Mouse (Mus musculus): Measurements from ENCODE around the gene Arhgap29. TPM values are rescaled to one million over a fixed set of nuclear protein-coding genes. Genes with fewer than 3 reads are reported as not detected.

Arhgap29 gene
- polyA plus RNA-seq, 1 experiment from 2014 or later = 46.9 TPM

- H3K9me3 ChIP-seq = no peaks in the 10 kb centered on the region
- no peak overlapping the region for H3K4me3 ChIP-seq
- H3K36me3 ChIP-seq (replicated peaks) = no peaks in the 10 kb centered on the region
- H3K27ac ChIP-seq (replicated peaks) = peak overlapping the region; percentile 31
- peak; percentile 30 for DNase-seq (ENCODE audit: low spot score)
- 60% methylated on average over 9 of the region's 9 CpGs for WGBS
- peaks cover 27% of the 10 kb centered on the region for H3K4me1 ChIP-seq
- no peaks in the 10 kb centered on the region for H3K27me3 ChIP-seq (replicated peaks; ENCODE audit: low read depth, poor library complexity, severe bottlenecking)
These were observed 106.3 kb downstream of the Arhgap29 start for GRCm38 (mm10) chr3:122058439-122059198.

- 88% methylated on average over 10 of the region's 10 CpGs for WGBS
- H3K9me3 ChIP-seq = no peaks in the 10 kb centered on the region
These were observed 110.2 kb downstream of the Arhgap29 start for GRCm38 (mm10) chr3:122062586-122062985.

GRCm38 (mm10) chr3:122064556-122065410 is 112.4 kb downstream of the Arhgap29 start:
- H3K27me3 ChIP-seq (replicated peaks; ENCODE audit: low read depth, poor library complexity, severe bottlenecking) = no peaks in the 10 kb centered on the region
- no peaks in the 10 kb centered on the region for H3K4me1 ChIP-seq
- H3K27ac ChIP-seq (replicated peaks) = no peak overlapping the region
- no peak for DNase-seq (ENCODE audit: low spot score)
- H3K36me3 ChIP-seq (replicated peaks) = no peaks in the 10 kb centered on the region
- H3K9me3 ChIP-seq = no peaks in the 10 kb centered on the region
- H3K4me3 ChIP-seq = no peak overlapping the region
- 90% methylated on average over 13 of the region's 13 CpGs for whole genome bisulfite sequencing

More at GRCm38 (mm10) chr3:122062586-122062985, 110.2 kb downstream of the Arhgap29 start:
- H3K4me1 ChIP-seq = peaks cover 6% of the 10 kb centered on the region; the same call in 1 of the 2 replicates
- no peak overlapping the region for H3K4me3 ChIP-seq
- no peaks in the 10 kb centered on the region for H3K36me3 ChIP-seq (replicated peaks)
- DNase-seq (ENCODE audit: low spot score) = no peak
- no peak overlapping the region for H3K27ac ChIP-seq (replicated peaks)
- H3K27me3 ChIP-seq (replicated peaks; ENCODE audit: low read depth, poor library complexity, severe bottlenecking) = no peaks in the 10 kb centered on the region

Other genes starting within 250 kb of the Arhgap29 start
- 12.1 and 12.8 TPM in 2 replicates for gene F3, start 229.0 kb upstream of the Arhgap29 start, polyA plus RNA-seq (2016; fragmentation: Nextera tagmentation; extraction: Ambion mirVana)
- gene Abcd3, start 137.2 kb upstream of the Arhgap29 start, polyA plus RNA-seq (2016; fragmentation: Nextera tagmentation; extraction: Ambion mirVana) = 40.1 and 44.0 TPM in 2 replicates
- gene Abca4, start 91.9 kb downstream of the Arhgap29 start, polyA plus RNA-seq (2016; fragmentation: Nextera tagmentation; extraction: Ambion mirVana) = 1.9 and 2.0 TPM in 2 replicates